Mouse (Mus musculus) Muller cell, postnatal 12 days (primary cell): ENCODE measurements around the gene Ubqln1.
A peak's percentile ranks its signal among the peaks of the same experiment; 100 is the strongest.

ENCODE experiments used
- DNase-seq: peaks from one replicate; pipeline ENCODE4 v3.0.0-alpha.2; 2015; ENCODE audit errors: inconsistent ontology term

Ubqln1 gene

DNA sequence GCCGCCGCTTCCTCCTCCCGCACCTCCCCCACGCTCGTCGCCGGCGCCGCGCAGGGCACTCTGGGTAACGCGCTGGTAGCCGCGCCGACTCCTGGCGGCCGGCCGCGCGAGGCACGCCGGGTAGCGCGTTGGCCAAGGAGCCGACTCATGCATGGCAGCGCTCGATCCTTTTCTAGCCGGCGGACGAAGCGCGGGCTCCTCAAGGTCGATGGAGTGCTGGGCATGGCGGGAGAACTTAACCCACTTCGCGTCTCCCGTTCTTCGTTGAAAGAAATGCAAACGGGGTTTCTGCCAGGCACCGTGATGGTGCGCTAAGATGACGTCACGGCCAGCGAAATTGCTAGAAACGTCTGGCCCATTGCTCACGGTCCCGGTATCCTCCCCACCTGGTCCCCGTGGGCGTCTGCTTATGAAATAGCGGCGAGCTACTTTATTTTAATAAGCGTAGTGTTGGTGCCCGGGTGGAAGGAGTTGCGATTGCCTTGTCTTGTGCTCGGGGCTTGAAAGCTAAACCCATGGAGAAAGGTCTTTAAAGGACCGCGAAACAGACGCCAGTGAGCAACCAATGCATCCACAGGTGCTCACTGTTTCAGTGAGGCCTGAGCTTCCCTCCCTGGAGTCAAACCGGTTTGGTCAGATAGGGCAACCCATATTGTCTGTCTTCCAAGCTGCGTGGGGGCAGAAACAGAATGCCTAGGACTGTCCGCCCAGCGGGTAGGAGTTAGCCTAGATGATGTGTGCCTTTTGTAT is at the start of gene Ubqln1:
Gene Ubqln1 (minus strand): TSS at position 62 of the 750 bp plus-strand sequence.
- peak; percentile 91 for DNase-seq

DNA sequence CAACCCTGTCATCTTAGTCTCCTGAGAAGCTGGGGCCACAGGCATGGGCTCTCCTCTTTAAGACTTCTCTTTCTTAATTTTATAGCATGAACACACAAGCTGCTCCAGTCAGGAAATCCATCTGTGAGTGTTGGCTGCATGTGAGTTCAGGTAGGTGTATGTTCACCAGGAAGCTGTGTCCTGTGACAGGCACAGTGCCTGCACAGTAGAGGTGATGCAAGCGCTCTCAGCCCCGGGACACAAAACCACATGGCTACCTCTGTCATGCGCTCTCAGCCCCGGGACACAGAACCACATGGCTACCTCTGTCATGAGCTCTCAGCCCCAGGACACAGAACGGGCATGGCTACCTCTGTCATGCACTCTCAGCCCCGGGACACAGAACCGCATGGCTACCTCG is 48.1 kb upstream of the Ubqln1 start:
- DNase-seq = no peak

DNA sequence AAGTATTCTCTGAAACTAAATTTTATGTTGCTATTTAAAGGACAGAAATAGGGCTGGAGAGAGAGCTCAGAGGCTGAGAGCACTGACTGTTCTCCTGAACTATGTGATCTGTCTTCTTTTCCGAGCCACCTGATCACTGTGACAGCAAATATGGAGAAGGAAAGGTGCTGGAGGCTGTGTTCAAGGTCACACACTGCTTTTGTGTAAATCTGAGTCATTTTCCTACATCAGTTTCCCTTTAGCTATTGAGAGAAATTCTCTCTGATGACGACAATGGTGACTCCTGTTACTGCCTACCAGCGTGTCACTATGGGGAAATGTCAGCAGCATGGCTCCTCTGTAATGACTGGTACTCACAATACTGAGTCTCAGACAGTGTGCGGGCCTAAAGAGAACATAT is 46.2 kb upstream of the Ubqln1 start:
- DNase-seq = no peak

GRCm38 (mm10) chr13:58253268-58253667 is 37.8 kb upstream of the Ubqln1 start:
- DNase-seq = no peak

DNA sequence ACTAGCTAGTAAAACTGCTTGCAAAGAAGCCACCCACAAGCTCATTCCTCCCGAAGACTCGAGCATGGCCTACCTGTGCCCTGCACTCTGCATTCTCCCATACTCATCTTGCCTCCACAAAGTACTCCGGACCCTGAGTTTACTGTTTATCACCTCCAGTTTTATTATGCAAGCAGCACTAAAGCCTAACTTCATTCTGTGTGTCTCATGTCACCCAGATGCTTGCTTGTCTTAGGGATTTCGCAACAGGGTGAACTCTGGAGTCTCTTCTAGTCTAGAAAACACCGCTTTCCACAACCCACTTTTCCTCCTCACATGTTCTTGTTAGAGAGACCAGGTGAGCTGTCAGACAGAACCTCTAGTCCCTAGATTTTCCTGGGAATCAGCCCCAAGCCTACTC is 33.5 kb upstream of the Ubqln1 start:
- no peak for DNase-seq

DNA sequence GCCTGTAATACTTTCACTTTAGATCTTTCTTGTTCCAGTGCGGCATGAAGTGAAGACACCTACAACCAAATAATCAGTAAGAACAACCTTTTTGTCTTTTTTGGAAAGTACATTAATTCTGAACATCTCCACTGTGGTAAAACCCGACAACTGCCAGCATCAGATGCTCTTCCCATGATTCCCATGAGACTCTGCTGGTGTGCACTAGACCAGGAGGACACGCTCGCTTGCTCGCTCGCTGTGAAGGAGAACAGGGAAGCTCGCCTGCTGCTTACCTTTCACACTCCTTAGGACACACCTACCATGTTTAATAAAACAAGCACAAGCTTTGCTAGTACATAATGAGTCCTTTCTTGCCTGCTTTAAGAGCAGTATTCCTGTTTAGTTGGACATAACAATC is 21.1 kb upstream of the Ubqln1 start:
- no peak for DNase-seq

DNA sequence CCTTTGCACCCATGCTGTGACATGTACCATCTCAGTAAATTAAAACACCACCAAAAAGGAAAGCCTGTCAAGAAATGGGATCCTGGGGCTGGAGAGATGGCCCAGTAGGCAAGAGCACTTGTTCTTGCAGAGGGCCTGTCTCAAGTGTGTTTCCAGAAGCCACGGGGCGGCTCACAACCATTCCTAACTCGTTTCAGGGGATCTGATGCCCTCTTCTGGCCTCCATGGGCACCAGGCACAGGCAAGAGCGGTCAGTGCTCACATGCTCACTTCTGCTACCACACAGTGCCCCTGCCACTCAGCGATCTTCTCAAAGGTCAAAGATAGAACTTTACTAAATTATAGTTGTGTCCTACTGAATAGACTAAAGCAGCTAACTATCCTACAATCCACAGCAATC is 17.2 kb upstream of the Ubqln1 start:
- peak; percentile 17 for DNase-seq

DNA sequence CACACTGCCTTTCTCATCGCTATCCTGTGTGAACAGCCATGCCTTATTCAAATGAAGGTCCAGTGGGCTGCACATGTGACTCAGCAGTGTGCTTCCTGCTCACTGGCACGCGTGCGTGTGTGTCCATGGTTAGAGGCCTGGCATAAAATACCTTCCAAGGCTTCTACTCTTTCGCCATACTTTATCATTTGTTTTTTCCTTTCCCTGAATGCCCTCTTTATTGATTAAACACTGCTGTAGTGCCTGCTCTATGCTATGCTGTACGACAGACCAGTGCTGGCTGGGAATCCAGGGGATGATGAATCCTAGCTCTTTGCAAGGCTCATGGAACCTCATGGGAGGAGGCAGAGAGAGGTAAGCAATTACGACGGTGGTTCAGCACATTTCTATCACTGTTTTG is 16.6 kb upstream of the Ubqln1 start:
- DNase-seq = no peak

GRCm38 (mm10) chr13:58228624-58229023 is 13.2 kb upstream of the Ubqln1 start:
- no peak for DNase-seq

GRCm38 (mm10) chr13:58225694-58226093 is 10.2 kb upstream of the Ubqln1 start:
- no peak for DNase-seq

DNA sequence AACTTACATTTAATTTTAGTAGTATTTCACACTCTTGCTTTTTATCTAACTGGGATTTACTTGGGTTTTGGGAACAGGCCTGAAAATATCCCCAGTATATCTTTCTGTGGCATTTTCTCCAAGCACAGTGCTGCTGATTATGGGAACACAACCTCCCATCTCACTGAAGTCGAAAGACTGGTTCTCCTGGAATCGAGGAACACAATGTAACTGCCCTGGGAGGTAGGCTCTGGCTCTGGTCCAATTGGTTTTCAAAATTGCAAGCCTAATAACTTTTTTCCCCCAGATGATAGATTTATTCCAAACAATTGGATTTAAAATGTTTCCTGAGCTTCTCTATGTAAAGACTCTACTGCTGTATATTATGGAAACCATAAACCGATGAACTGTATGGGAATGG is 4.8 kb upstream of the Ubqln1 start:
- no peak for DNase-seq

GRCm38 (mm10) chr13:58217536-58217935 is 2.1 kb upstream of the Ubqln1 start:
- no peak for DNase-seq

GRCm38 (mm10) chr13:58216395-58216794 is 942 bp upstream of the Ubqln1 start:
- DNase-seq = peak; percentile 25

DNA sequence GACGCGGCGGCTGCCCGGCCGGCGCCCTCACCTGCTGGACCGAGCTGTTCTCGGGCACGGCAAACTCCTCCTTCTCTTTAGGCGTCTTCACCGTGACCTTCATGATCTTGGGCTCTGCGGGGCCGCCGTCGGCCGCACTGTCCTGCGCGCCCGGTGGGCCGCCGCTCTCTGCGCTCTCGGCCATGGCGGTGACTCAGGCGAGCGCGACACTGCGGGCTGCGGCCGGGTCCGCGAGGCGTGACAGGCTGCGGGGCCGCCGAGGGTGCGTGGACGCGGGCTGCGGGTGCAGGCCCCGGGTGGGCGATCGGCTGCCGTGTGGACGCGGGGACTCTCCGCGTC is 231 bp downstream of the Ubqln1 start:
- DNase-seq = no peak

GRCm38 (mm10) chr13:58214346-58215252 is 854 bp downstream of the Ubqln1 start:
- DNase-seq = peak; percentile 41

- no peak for DNase-seq
Measured at GRCm38 (mm10) chr13:58213801-58214200, 1.7 kb downstream of the Ubqln1 start.

DNA sequence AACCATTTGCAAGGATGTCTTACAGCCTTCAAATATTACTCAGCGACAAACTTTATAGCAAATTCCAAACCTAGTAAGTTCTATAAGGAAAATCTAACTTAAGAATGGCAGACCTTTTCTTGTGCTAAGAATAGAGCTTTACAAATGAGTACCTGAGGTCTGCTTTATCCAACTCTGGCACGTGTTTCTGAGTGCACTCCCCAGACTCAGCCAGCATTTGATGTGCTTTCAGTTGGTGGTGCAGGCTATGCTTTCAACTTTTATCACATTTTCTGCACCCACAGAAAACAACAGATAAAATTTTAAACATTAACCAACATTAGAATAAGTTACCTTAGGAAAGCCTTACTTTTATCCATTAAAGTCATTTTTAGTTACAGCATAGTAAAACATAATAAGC is 2.9 kb downstream of the Ubqln1 start:
- DNase-seq = no peak

- no peak for DNase-seq
Measured at GRCm38 (mm10) chr13:58210441-58210840, 5.0 kb downstream of the Ubqln1 start.

- DNase-seq = no peak
Measured at GRCm38 (mm10) chr13:58206084-58206483, 9.4 kb downstream of the Ubqln1 start.

DNA sequence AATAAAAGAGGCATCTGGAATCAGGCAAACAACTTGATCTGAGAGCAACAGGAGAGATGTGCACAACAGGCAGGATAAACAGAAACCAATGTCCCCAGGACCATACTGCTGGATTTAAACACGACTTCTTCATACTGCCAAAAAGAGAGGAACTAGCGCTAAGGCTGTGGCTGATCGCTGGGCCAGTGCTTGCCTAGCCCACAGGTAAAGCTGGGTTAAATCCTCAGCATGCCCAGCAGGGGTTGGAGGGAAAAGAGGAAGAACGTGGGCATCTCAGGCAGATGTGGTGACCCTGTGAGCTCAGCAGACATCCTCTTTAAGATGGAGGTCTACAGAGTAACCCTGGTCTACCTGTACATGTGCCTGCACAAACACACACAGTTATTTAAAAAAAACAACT is 10.5 kb downstream of the Ubqln1 start:
- DNase-seq = no peak

GRCm38 (mm10) chr13:58204202-58204601 is 11.3 kb downstream of the Ubqln1 start:
- no peak for DNase-seq

- no peak for DNase-seq
Measured at GRCm38 (mm10) chr13:58202903-58203302, 12.6 kb downstream of the Ubqln1 start.

DNA sequence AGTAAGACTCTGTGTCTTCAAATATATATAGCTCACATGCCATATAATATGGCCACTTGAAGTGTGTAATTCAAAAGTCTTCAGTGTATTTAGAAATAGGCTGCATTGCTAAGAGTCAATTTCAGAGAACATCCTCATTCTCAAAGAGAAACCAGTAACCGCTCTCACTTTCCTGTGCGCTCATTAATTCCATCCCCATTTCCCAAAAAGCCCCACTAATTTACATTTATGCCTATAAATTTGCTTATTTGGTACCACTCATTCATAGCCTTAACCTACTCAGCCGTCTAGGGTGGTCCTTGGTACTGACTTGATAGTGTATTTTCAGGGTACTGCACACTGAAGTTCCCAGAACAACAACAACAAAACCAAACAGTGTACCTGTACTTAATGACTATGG is 13.5 kb downstream of the Ubqln1 start:
- no peak for DNase-seq
